Mouse (Mus musculus): ENCODE measurements around the gene Gm21394. TPM values are rescaled to one million over a fixed set of nuclear protein-coding genes. Genes with fewer than 3 reads are reported as not detected.
"Not testable (repeated sequence)": the region's sequence is repeated elsewhere in the genome, so short reads cannot be mapped to it uniquely, and the experiment has no call there.

The Gm21394 gene
- not detected in 2 replicates for total RNA-seq (2014; rRNA removed)
- not detected in 2 replicates for polyA plus RNA-seq (2012; rRNA removed)

DNA sequence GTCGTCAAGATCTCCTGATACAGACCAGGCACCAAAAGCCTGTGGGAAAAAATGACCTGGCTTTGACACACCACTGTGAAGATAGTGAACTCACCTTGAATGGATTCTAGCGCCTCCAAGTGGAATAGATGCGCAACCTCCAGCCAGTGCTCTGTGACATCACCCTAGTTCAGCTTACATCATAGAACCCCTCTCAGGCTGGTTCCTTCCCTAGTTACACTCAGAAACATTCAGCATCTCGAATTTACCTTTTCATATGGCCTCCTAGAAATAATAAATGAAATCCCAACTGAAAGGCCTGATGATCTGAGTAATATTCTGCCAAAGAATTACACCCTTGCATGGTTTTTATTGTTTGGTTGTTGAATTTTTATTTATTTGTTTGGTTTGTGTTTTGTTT is at the start of gene Gm21394:
Gm21394 (minus strand) TSS at position 101 of the 400 bp plus-strand sequence.
- not testable (repeated sequence) for H3K27ac ChIP-seq (replicated peaks; ENCODE audit: insufficient read depth, low read depth, low read length); DNase-seq (ENCODE audit: extremely low read depth, low read depth, low spot score); H3K4me3 ChIP-seq (ENCODE audit: insufficient read depth, low read depth, low read length); H3K27me3 ChIP-seq (ENCODE audit: control insufficient read depth, insufficient read depth, low read length); H3K4me1 ChIP-seq (ENCODE audit: control insufficient read depth, insufficient read depth, low read length); H3K36me3 ChIP-seq (ENCODE audit: control insufficient read depth, insufficient read depth, low read length); H3K79me2 ChIP-seq (ENCODE audit: control insufficient read depth, insufficient read depth, low read length); H3K9ac ChIP-seq (ENCODE audit: low read depth, low read length)
- WGBS, result no CpG with 5 or more reads among the region's 4 CpGs

Other genes starting within 250 kb of the Gm21394 start
- not detected in 2 replicates for gene Gm21409, start 181.8 kb upstream of the Gm21394 start, total RNA-seq (2014; rRNA removed)
- gene Gm21409, start 181.8 kb upstream of the Gm21394 start, polyA plus RNA-seq (2012; rRNA removed), result not detected in 2 replicates